Mouse (Mus musculus) lung, adult 2 months (tissue): ENCODE results near the gene Gm49342.

Experiments
- CTCF ChIP-seq: fragments of 200-500 bp; IDR thresholded peaks from 2 replicates; pipeline ENCODE4 v1.5.1; 2011; ENCODE audit warnings: mild to moderate bottlenecking, low read length, control low read depth; ENCODE audit not compliant: insufficient read depth
- POLR2A ChIP-seq: fragments of 200-500 bp; IDR thresholded peaks from 2 replicates; pipeline ENCODE4 v1.6.1; 2011; ENCODE audit warnings: low read depth, mild to moderate bottlenecking, control low read depth, low read length, borderline replicate concordance; ENCODE audit errors: extremely low read depth

GRCm38 (mm10) chr14:50997088-50997487 is 52.8 kb downstream of the Gm49342 start:
- no peak for TF ChIP-seq CTCF
- TF ChIP-seq POLR2A, result no peak
